ENCODE assay signal across 10 mouse cellular contexts in the genomic region with DNA sequence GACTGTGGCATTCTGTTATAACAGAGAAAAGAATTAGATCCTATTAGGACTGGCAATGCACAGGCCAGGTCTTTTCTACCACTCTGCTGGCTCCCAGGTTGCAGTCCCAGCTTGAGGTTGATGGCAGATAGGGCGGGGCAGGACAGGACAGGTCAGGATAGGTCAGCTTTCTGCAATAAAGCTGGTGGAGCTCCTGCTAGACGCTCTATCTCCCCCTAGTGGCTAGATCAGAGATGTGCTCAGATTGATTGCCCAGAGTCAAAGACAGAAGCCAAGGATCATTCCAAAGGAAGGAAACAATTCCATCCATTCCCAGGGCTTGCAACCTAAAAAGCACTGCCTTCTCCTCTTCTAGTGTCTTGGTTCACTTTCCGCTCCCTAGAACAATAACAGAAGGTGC. TPM values are rescaled to one million over a fixed set of nuclear protein-coding genes. Genes with fewer than 3 reads are reported as not detected.
DNase-seq lines count a peak whose midpoint lies in the region; ATAC-seq and TF ChIP-seq lines count a peak whose summit lies in the region.
"Had no signal": no experiment of that assay in that cellular context is flagged by ENCODE, and none has a peak within 500 bp of the region (broad histone marks: within the 10 kb centered on the region; RNA-seq: fewer than 3 reads in every experiment).

No protein-coding gene starts in this region.

- H3K9me3 ChIP-seq in ES-E14 (ENCODE audit: control insufficient read depth, insufficient read depth, low read depth, low read length): no peaks in the 10 kb centered on the region
- H3K9me3 ChIP-seq: megakaryocyte, embryonic 14.5 days had no signal

- peak; percentile 88 for TF ChIP-seq CTCF in layer of hippocampus, adult 2 months (conservative IDR thresholded peaks at IDR 0.05)

- no peak overlapping the region for H3K27ac ChIP-seq in layer of hippocampus, adult 2 months
- no peak overlapping the region for H3K27ac ChIP-seq in ES-E14 (ENCODE audit: insufficient read depth, low read depth, low read length, poor library complexity, severe bottlenecking)

- peak; percentile 32 to 45 for DNase-seq in layer of hippocampus, adult 2 months (ENCODE audit: low spot score in 2 of 2)
- no peak for DNase-seq in layer of hippocampus, adult 8-10 months (ENCODE audit: low spot score in 2 of 2)
- peak; percentile 83 for DNase-seq in ES-E14 (ENCODE audit: low read depth, low spot score)
- peak; percentile 5 for DNase-seq in c-Kit-negative CD71-positive TER-119-positive erythroid progenitor cells, embryonic 14.5 days (ENCODE audit: low read depth, low spot score)
- DNase-seq in layer of hippocampus, adult 9-11 months: peak; percentile 18
- DNase-seq in retina, adult 2 months (ENCODE audit: low read depth, low spot score): peak; percentile 37
- DNase-seq in urinary bladder, postnatal 25 days (ENCODE audit: low spot score): no peak

- no peaks in the 10 kb centered on the region for H3K4me1 ChIP-seq in ES-E14 (ENCODE audit: control insufficient read depth in 2 of 2, insufficient read depth in 2 of 2, low read length in 2 of 2, poor library complexity in 1 of 2)
- H3K4me1 ChIP-seq: megakaryocyte, embryonic 14.5 days had no signal

- H3K9ac ChIP-seq in ES-E14 (ENCODE audit: insufficient read depth, low read depth, low read length, poor library complexity, severe bottlenecking): no peak overlapping the region

- ATAC-seq in erythroblast, adult 5-6 weeks (replicated peaks; ENCODE audit: low FRiP score, poor library complexity, severe bottlenecking): peak; percentile 46

- H3K36me3 ChIP-seq in ES-E14 (ENCODE audit: control insufficient read depth, insufficient read depth, low read length, poor library complexity, severe bottlenecking): no peaks in the 10 kb centered on the region

- in situ Hi-C loops in ES-E14 (cut with MboI; ENCODE audit: low sequenced_read_pairs in 2 of 2, unreplicated experiment in 2 of 2): no loop called here

- no peak overlapping the region for H3K4me3 ChIP-seq in layer of hippocampus, adult 2 months
- H3K4me3 ChIP-seq in ES-E14 (ENCODE audit: insufficient read depth in 1 of 2, low read depth in 1 of 2, low read length in 2 of 2, poor library complexity in 1 of 2, severe bottlenecking in 1 of 2): no peak overlapping the region
- H3K4me3 ChIP-seq: megakaryocyte, embryonic 14.5 days had no signal

TF ChIP-seq in ES-E14, 5 proteins besides CTCF, POLR2A, EP300 and RAD21:
- TF ChIP-seq CHD2 (IDR thresholded peaks at IDR 0.05; ENCODE audit: low read depth, low read length) (no peak), HCFC1 (IDR thresholded peaks at IDR 0.05; ENCODE audit: borderline replicate concordance, insufficient read depth, low read length) (no peak), MAFK (IDR thresholded peaks at IDR 0.05; ENCODE audit: insufficient read depth, low read depth, low read length) (0 out of 2 replicates have a peak, but pooled peaks have one; percentile 7), ZC3H11A (IDR thresholded peaks at IDR 0.05; ENCODE audit: borderline replicate concordance, low read depth, low read length) (peak; percentile 66)

RNA-seq across cellular contexts. Expression of gene Isx, which starts 57.8 kb away (rescaled TPM):
- total RNA-seq in layer of hippocampus, adult 2 months (2021): not detected
- under 1 TPM in 1 of 4 experiments, not detected in 3; 0.26 TPM for total RNA-seq in layer of hippocampus, adult 8-10 months (2022)
- total RNA-seq in ES-E14 (2012; rRNA removed): 0.13 TPM in 1 of 2 replicates, not detected in the other
- total RNA-seq in erythroblast, adult 5-6 weeks (2015; ENCODE audit: low replicate concordance): not detected in 2 replicates
- total RNA-seq in erythroblast, adult 5-6 weeks (2017; ENCODE audit: low replicate concordance): not detected in 2 replicates
- total RNA-seq: gastrocnemius, postnatal 4 days had no signal

Comparison
In these comparisons a context has a peak if more than half of its experiments do, and no peak if none do; other contexts are left out.
1. DNase-seq: peak in layer of hippocampus, adult 2 months (2 of 2), ES-E14 (single experiment), c-Kit-negative CD71-positive TER-119-positive erythroid progenitor cells, embryonic 14.5 days (single experiment), layer of hippocampus, adult 9-11 months (single experiment) and retina, adult 2 months (single experiment); none in layer of hippocampus, adult 8-10 months (0 of 2) and urinary bladder, postnatal 25 days (single experiment).